Mouse (Mus musculus): ENCODE results near the gene Sult1a1.
"Not testable (repeated sequence)": the region's sequence is repeated elsewhere in the genome, so short reads cannot be mapped to it uniquely, and the experiment has no call there.

Gene Sult1a1

DNA sequence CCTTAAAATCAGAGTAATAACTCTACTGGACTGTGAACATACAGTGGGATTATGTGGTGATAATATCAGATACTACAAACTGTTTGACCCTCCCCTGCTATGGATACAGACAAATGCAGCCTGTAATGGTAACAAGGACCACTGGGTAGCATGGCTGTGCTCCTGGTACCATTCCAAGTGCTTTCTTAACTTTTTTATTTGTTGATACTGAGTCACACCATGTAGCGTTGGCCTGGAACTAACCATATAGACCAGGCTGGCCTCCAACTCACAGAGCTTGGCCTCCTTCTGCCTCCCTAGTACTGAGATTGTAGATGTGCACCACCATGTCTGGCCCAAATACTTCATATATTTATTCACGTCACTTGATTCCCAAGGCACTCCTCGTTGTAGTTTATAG lies 11.0 kb downstream of the Sult1a1 start:
- no peak for DNase-seq (ENCODE audit: extremely low read depth, low read depth, low spot score)

DNA sequence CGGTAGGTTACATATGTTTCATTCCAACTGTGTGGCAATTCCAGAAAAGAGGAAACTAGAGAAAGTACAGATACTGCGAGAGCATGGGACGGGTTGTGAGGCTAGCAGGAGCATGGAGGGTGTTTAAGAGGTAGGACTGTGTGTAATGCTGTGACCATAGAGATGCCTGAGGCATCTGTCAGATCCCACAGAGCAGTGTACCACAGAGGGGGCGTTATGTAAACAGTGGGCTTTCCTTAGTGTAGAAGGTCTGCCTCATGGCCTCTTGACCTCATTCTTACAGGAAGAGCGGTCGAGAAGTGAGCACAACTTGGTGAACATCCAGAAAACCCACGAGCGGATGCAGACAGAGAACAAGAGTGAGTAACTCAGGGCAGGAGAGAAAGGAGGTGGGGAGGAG lies 12.6 kb downstream of the Sult1a1 start:
- no peak for DNase-seq (ENCODE audit: extremely low read depth, low read depth, low spot score)

DNA sequence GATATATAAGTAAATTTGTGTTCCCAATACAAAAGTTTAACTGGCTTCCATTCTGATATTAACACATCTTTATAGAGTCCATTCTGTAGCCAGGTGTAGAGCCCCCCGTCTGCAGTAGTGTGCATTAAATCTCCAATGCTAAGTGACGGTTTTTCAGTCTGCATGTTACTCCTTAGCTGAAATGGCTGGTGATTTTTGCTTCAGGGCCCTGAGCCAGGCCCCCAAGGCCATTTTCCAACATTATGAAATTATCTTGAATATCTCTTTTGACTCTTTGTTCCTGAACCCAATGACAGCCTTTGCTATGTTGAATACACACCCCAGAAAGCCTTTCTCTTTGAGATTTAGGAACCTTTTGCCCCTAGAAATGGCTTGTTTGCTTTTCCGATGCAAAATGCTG lies 16.5 kb downstream of the Sult1a1 start:
- DNase-seq (ENCODE audit: extremely low read depth, low read depth, low spot score): no peak

DNA sequence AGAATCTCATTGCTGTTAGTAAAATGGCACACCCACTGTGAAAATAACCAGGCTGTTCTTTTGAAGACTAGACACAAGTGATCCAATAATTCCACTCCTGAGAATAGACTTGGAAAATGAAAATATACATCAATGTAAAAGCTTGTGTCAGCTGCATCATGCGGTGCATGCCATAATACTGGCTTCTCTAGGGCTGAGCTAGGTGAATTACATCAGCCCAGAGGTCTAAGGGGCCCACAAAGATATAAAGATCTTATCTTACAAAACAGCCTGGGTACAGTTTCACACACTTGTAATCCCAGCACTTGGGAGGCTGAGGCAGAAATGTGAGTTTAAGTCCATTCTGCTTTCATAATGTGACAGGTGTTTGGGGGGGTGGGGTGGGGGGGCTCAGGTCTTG lies 18.7 kb downstream of the Sult1a1 start:
- no peak for DNase-seq (ENCODE audit: extremely low read depth, low read depth, low spot score)

DNA sequence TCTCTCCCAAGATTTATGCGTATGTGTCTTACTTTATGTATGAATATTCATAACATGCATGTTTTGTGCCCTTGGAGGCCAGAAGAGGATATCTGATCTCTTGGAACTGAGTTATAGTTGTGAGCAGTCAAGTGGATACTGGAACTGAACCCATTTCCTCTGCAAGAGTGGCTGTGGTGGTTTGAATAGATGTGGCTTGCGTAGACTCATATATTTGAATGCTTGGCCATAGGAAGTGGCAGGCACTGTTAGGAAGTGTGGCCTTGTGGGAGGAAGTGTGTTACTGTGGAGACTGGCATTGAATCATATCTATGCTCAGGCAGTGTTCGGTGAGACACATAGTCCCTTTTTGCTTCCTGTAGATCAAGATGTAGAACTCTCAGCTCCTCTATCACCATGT lies 20.5 kb downstream of the Sult1a1 start:
- DNase-seq (ENCODE audit: extremely low read depth, low read depth, low spot score): no peak

DNA sequence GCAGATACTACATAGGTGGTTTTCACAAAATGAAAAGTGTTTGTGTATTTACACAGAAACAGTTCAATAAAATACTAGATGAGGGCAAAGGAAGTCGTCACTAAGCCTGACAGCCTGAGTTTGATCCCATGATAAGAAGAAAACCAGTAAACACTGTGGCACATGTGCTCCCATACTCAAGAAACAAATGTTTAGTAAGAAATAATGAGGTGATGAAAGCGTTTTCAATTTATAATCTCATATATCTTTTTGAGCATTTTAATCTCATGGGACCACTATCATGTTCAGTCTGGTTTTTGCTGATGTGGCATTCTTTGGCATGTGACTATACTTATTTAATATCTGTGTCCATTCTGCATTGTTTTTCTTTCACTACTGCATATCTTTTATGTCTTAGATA lies 22.2 kb downstream of the Sult1a1 start:
- DNase-seq (ENCODE audit: extremely low read depth, low read depth, low spot score): no peak

DNA sequence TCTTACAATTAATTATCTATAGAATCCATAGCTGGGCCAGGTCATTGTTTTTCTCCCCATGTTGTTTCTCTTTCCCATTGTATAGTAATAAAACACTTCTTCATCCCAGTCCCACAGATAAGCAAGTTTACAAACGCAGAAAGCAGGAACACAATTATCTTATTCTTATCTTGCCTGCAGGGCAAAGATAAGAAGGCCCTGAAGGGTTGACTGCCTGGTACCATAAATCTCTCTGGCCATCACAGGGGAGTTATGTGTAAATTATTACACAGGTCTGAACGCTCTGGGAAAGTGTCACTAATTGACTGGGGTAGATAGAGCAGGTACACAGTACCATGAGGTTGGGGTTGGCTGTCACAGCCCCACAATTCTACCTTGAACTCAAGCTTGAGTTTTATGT lies 25.4 kb downstream of the Sult1a1 start:
- no peak for DNase-seq (ENCODE audit: extremely low read depth, low read depth, low spot score)

DNA sequence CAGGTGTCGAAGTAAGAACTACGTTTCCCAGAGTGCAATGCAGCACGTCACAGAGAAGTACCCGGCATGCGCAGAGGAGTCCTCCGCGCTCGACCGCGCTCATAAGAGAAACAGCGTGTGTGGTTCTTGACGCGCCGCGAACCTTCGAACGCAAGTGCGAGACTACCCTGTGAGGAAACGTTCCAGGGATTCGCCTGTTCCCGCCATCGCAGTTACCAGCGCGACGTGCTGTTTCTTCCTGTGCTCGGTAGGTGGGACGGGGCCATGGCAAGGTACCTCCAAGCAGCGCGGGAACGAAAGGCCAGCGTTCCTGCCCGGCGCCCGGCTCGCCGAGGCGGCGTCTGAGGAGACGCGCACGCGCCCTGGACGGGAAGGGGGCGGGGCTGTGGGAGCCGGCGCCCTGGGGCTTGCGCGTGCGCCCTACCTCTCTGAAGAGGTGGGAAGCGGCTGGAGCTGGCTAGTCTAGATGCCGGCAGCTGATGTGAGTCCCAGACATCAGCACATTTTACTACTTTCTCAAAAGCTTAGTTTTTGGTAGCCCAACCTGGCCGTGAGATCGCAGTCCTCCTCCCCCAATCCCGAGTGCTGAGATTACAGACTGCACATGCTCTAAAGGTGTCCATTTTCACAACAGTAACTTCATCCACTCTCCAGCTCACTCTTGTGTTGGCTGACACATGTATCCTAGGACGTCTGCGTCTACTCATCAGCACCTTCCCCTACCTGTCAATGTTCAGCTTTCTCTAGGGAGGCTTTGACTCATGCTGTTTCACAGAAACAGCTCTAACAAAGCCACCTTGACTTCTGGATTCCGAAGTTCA lies 26.8 kb downstream of the Sult1a1 start, which contains the start of gene Sgf29:
TSS of gene Sgf29 (plus strand) at position 79 of the 821 bp plus-strand sequence.
- no peak for DNase-seq (ENCODE audit: extremely low read depth, low read depth, low spot score)

DNA sequence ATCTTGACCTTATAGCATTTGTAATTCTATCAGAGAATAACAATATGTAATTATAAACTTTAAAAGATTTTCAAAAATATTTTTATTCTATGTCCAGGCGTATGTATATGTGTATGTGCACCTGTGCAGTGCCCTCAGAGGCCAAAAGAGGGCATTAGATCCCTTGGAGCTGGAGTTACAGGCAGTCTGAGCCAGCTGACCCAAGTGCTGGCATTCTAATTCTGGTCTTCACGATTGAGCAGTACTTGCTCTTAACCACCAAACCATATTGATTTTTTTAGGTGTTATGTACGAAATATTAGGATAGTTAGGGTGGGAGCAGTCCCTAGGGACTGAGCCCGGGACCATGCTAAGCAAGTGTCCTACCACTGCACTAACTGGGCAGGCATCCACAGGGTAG lies 27.7 kb downstream of the Sult1a1 start:
- no peak for DNase-seq (ENCODE audit: extremely low read depth, low read depth, low spot score)

DNA sequence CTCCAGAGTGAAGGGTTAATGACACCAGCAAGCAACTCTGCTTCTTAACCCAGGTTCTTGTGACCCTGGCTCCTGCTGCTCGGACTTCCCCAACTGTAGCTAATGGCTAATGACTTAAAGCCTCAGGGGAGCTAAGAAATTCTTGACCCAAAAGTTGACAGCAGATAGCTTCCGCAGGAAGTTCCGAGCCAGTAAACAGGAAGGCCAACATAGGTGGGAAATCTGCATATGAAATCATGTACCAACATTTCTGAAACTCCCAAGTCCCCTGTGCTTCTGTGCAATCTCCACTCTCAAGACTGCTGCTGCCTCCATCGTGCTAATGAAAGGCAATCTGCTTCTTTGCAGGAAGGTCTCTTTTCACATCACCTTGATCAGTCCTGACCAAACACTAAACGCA lies 30.5 kb downstream of the Sult1a1 start:
- DNase-seq (ENCODE audit: extremely low read depth, low read depth, low spot score): no peak

DNA sequence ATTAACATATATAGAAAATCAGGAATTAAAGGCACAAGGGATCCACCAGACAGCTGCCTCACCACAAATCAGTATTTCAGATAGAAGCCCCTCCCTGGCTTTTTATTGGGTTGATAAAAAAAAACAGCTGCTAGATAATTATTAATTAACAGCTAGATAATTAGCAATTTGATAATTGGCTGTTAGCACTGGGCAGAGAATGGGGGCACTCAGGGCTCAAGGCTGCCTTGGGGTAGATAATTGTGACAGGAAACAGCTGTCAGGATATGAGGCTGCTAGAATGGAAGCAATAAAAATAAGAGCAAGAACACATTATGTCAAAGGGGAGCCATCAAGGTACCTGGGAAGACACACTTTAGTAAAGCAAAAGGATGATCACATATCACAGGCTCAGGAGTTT lies 31.3 kb downstream of the Sult1a1 start:
- no peak for DNase-seq (ENCODE audit: extremely low read depth, low read depth, low spot score)

DNA sequence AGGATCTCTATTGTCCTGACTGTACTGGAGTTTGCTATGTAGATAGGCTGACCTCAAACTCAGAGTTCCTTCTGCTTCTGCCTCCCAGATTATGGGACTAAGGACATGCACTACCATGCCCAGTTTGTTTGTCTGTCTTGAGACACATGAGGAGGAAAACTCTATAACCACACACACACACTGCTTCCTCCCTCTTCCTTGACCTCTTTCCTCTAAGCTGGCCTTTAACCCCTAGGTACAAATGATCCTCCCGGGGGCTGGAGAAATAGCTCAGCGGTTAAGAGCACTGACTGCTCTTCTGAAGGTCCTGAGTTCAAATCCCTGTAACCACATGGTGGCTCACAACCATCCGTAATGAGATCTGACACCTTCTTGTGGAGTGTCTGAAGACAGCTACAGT lies 31.9 kb downstream of the Sult1a1 start:
- no peak for DNase-seq (ENCODE audit: extremely low read depth, low read depth, low spot score)

DNA sequence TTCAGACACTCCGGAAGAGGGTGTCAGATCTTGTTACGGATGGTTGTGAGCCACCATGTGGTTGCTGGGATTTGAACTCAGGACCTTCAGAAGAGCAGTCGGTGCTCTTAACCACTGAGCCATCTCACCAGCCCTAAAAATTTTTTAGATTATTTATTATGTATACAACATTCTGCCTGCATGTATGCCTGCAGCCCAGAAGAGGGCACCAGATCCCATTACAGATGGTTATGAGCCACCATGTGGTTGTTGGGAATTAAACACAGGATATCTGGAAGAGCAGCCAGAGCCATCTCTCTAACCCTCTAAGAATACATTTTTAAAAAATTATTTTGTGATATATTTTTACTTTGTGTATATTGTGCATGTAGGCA lies 33.0 kb downstream of the Sult1a1 start:
- not testable (repeated sequence) for DNase-seq (ENCODE audit: extremely low read depth, low read depth, low spot score)

DNA sequence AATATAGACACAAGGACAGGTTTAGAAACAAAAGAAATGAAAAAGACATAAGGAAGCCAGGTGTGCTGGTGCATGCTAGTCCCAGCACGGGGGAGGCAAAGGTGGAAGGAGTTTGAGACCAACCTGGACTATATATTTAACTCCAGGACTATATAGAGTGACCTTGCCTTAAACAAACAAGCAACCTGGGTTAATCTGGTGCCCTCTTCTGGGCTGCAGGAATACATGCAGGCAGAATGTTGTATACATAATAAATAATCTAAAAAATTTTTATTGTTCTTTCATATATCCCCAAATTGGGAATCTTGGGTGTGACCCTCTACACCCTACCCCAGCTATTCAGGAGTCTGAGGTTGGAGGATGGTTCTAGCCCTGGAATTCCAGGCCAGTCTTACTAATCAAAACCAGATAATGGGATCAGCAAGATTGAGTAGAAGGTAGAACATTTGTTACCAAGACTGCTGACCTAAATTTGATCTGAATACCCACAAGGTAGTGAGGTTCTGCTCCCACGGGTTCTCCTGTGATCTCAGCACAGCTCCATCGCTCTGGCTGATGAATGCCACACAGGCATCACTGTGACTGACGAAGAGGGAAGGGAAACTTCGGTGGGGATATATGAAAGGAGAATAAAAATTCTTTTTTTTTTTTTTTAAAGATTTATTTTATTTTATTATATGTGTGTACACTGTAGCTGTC lies 33.5 kb downstream of the Sult1a1 start:
- DNase-seq (ENCODE audit: extremely low read depth, low read depth, low spot score): no peak

DNA sequence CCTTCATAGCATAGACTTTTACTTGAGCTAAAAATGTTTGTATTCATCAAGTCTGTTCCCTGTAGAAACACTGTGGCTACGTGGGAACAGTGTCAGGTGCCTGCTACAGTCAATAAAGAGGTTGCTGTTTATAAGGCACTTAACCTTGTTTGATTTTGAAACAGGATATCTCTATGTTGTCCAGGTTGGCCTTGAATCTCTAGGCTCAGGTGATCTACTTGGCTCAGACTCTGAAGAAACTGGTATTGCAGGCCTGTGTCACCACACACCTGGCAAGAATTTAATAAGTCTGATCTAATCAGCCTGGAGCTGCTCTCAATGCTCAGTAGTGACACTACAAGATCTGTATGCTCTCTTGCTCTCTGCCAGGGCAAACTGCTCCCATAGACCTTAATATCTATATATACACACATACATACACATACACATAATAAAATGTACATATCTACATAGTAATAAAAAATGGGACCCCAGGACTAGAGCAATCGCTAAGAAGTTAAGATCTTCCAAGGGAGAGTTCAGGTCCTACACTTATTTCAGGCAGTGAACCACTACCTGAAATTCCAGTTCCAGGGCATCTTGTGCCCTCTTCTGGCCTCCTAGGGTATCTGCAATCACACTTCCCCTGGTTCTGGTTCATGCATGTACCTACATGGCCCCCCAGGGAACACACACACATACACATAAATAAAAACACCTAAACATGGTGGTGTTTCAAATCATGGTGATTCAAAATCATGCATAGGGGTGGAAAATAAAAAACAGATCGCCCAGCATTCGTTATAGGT lies 39.3 kb downstream of the Sult1a1 start:
- peak; percentile 92 for DNase-seq (ENCODE audit: extremely low read depth, low read depth, low spot score)

DNA sequence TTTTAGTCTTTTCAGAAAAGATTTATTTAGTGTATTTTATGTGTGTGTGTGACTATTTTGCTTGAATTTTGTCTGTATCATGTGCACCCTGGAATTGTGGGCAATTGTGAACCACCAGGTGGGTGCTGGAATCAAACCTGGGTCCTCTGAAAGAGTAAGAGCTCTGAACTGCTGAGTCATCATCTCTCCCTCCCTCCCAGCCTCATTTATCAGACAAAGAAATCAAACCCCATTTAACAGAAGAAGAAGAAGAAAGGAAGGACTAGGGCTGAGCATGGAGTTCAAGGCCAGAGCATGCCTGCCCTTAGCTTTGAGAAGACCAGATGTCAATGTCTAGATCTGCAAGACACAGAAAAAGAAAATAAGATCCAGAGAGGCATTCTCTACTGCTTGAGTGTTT lies 40.9 kb downstream of the Sult1a1 start:
- no peak for DNase-seq (ENCODE audit: extremely low read depth, low read depth, low spot score)

DNA sequence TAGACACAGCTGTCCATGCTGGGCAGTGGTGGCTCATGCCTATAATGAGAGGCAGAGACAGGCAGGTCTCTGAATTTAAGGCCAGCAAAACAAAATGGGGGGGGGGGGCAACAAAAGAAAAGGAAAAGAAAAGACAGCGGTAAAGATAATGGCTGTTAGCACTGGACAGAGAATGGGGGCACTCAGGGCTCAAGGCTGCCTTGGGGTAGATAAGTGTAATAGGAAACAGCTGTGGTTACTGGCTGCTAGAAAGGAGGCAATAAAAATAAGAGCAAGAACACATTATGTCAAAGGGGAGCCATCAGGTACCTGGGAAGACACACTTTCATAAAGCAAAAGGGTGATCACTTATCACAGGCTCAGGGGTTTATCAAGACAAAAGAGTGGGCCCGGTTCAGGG lies 43.8 kb downstream of the Sult1a1 start:
- no peak for DNase-seq (ENCODE audit: extremely low read depth, low read depth, low spot score)

DNA sequence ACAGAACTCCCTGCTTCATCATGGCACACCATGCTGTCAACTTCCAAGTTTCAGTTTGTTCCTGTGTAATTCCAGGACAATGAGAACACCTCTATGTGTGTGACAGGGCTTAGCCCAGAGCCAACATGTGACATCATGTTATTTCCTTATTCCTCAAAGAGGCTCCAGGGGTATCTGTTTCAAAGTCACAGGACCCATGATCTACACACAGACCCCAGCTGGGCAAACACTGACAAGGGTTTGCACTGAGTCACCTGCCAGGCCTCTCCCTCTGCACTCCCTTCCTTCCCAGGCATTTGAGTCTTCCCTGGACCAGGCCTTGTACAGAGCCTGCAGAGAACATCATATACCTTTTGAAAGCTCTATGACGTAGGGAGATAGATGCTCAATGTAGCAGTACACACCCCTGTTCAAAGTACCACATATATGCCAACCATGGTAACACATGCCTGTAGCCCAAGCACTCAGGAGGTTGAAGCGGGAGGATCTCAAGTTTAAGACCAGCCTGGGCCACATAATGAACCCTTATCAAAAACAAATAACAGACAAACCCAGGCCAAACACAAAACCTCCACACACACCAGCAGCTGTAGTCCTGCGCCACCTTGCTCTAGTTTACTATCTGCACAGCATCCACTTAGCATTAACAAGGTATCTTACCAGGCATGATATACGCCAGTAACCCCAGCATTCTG lies 45.3 kb downstream of the Sult1a1 start, which contains the start of gene Nupr1:
TSS of gene Nupr1 (minus strand) at position 38 of the 695 bp plus-strand sequence.
- no peak for DNase-seq (ENCODE audit: extremely low read depth, low read depth, low spot score)

DNA sequence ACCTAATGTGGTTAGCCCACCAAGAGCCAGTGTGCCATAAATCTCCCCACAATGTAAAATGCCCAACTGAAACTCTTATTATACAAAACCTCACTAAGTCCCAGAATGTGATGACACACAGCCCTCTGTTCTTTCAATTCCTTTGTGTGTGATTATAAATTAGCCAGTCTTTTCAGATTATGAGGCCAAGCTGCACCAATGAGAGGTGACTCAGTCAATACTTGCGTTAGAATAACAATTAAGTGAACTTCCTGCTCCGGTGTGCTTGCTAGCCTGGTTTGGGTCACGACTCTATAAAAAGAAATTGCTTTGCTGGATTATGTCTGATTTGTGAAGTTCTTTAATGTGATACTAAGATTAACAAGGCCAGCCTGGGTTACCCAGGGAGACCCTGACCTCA lies 46.3 kb downstream of the Sult1a1 start:
- DNase-seq (ENCODE audit: extremely low read depth, low read depth, low spot score): no peak

DNA sequence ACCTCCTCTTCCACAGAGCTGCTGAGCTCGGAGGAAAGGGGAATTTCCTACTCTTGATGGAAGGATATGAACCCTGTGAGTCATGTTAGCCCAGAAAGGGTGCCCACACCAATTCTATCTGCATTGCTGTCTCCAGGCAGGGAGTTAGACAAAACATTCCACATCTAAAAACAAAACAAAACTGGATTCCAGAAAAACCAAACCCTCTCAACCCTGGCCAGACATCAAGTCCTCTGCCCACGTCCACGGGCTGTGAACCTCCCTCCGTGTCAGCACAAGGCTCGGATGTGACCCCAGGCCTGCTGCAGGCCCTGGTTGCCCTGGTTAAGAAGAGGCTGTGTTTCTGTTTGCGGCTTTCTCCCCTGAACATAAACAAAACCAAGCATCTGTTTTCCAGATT lies 48.1 kb downstream of the Sult1a1 start:
- no peak for DNase-seq (ENCODE audit: extremely low read depth, low read depth, low spot score)

Measured in fat pad, adult 2 months (tissue).